Mouse (Mus musculus): ENCODE results near the gene Cdc42bpg. TPM values are rescaled to one million over a fixed set of nuclear protein-coding genes. Genes with fewer than 3 reads are reported as not detected.
"Not testable (repeated sequence)": the region's sequence is repeated elsewhere in the genome, so short reads cannot be mapped to it uniquely, and the experiment has no call there.

Cdc42bpg gene
- total RNA-seq, 2 experiments from 2014 or later: 0.17 TPM; not detected in 1

DNA sequence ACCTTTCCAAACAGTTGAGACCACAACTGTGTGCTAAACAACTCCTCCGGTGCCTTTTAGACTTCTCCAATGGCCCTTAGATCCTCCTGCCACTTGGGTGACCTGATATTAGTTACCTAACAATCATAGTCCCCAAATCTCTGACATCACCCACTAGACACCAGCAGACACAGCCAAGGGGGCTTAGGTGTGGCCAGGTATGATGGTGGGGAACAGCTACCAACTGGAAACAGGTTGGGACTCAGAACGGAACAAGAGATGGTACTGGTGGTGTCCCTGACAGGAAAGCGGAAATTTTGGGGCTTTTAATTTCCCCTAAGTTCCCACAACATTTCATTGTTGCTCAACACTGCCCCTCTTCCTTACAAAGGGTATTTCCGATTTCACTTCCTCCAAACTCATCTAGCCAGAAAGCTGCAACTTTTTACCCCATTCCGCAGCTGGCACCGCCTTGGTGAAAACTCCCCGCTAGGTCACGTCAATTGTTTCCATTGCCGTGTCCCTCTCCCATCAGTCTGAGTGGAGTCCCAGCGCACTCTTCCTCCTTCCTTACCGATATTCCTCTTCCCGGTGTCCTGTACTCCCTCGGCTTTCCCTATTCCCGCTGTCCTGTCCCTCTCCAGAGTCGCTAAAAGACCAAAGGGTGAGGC lies 30.4 kb upstream of the Cdc42bpg start:
- ATAC-seq (replicated peaks; ENCODE audit: low FRiP score, poor library complexity, severe bottlenecking): no peak; the same call in 1 of the 2 replicates

DNA sequence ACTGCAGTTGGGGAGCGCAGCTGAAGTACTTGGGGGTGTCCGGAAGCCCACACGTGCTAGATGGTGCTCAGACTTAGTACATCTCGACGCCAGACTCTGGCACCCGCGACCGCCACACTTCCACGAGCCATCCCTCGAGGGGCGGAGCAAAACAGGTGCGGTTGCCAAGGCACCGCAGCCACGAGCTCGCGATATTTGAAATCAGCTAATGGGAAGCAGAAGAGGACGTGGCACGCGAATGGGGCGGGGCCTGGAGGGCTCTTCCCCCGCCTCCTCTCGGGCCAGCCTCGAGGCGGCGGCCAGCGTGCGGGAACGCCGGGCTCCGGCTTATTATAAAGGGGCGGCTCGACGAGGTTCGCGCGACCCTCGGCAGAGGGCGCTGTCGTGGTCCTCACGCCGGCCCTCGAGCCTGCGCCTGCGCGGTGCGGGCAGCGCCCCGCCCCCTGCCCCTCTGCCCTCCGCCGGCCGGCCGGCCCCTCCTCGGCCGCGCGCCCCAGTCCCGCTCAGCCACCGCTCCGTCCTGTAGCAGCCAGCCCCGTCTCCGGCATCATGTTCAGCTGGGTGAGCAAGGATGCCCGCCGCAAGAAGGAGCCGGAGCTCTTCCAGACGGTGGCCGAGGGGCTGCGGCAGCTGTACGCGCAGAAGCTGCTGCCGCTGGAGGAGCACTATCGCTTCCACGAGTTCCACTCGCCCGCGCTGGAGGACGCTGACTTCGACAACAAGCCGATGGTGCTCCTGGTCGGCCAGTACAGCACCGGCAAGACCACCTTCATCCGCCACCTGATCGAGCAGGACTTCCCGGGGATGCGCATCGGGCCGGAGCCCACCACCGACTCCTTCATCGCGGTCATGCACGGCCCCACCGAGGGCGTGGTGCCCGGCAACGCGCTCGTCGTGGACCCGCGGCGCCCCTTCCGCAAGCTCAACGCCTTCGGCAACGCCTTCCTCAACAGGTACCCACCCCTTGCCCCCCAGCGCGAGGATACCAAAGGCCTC lies 29.5 kb upstream of the Cdc42bpg start, which contains the start of gene Ehd1:
Ehd1 (plus strand) TSS at position 300 of the 996 bp plus-strand sequence.
- ATAC-seq (replicated peaks; ENCODE audit: low FRiP score, poor library complexity, severe bottlenecking): peak; percentile 85

DNA sequence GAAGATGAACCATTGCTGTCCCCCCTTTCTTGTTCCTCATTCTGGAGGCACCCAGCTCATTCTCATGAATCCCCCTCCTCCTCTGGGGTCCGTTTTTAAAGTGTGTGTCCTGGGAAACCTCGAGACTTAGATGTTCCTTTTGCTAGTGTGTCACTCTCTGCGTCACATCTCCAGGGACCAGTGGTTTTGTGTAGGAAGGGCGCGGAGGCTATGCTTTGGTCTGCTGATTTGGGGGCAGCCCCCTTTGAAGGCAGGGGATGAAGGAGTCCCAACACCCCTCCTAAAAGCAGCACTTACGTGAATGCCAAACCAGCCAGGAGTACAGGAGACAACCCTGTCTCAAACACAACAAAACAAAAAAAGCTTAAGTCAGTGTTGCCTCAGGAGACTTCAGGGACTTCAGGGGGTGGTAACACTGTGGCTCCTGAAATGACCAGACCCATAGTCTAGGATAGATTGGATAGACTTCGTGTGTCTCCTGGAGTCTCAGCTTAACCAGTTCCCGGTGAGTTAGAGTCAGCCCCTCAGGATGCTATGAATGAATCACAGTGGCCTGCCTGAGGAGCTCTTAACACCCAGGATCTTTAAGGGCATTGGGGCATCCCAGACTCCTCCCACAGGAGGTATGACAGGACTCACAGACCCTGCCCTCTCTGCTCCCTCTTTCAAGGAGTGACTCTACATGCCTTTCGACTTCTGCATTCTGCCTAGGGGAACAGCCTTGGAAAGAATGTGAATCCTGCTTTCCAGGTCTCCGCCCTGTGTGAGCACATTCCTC lies 28.4 kb upstream of the Cdc42bpg start:
- ATAC-seq (replicated peaks; ENCODE audit: low FRiP score, poor library complexity, severe bottlenecking): peak; percentile 54

DNA sequence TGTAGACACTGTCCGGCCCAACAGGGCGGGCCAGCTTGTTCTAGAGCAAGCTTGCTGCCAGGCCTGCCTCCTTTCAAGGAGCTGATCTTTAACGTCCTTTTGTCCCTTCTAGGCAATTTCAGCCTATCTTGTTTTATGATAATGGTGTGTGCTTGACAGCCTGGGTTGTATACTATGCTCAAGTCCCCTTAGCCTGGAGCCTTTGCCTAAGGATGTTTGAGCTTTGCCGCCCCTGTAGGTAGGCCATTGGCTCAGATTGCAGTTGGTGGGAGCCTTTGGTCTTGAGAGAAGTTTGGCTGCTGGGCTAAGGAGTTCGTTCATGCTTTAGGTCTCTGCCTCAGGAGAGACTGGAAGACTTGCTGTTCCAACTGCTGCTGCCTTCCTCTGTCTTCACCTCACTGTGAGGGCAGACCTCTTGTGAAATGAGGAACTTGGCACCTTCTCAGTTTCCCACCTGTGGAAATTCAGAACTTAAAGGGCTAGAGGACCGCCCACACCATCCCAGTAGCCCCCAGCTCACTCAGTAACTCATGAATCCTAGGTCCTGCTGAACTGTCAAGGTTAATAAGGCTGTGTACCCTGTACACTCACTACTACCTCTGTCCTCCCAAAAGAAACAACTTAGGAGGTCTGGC lies 27.7 kb upstream of the Cdc42bpg start:
- no peak for ATAC-seq (replicated peaks; ENCODE audit: low FRiP score, poor library complexity, severe bottlenecking)

DNA sequence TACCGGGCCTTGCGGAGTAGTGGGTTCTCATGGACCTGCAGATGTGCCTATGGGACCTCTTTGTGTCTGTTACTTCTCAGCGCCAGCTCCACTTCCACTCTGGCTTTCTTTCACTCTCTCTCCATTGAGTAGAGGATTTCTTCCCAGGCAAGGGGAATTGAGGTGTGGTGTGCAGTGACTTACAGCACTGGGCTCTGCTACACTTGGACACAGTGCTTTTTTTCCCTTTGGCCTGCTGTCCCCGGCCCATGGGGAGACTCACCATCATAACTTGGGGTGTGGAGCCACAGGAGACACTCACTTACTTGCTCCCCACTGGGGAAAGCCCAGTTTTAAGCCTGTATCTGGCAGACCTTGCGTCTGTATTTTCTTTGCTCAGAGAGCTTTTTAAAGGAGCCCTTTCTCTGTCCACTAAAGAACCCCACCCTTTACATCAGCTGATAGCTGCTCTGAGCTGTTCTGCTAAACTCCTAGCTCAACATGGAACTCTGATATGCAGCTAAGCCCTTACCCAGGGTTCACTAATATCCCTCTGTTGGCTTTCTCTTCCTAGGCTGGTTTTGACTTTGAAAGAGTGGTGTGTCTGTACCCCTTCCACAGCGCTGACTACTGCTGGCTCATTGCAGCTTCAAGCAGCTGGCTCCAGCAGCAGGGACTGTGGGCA lies 26.6 kb upstream of the Cdc42bpg start:
- no peak for ATAC-seq (replicated peaks; ENCODE audit: low FRiP score, poor library complexity, severe bottlenecking)

DNA sequence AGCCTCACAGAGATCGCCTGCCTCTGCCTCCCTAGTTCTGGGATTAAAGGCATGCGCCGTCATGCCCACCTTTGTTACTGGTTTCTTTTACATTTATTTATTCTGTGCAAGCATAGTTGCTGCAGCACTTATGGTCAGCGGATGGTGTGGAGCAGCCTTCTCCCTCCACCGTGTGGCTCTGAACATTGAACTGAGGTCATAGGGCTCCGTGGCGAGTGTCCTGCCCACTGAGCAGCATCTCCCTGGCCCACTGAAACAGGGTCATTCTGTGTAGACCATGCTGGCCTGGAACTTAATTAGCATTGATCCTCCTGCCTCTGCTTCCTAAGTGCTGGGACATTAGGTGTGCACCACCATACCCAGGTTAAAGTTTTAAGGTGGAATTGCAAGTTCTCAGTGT lies 25.7 kb upstream of the Cdc42bpg start:
- no peak for ATAC-seq (replicated peaks; ENCODE audit: low FRiP score, poor library complexity, severe bottlenecking)

DNA sequence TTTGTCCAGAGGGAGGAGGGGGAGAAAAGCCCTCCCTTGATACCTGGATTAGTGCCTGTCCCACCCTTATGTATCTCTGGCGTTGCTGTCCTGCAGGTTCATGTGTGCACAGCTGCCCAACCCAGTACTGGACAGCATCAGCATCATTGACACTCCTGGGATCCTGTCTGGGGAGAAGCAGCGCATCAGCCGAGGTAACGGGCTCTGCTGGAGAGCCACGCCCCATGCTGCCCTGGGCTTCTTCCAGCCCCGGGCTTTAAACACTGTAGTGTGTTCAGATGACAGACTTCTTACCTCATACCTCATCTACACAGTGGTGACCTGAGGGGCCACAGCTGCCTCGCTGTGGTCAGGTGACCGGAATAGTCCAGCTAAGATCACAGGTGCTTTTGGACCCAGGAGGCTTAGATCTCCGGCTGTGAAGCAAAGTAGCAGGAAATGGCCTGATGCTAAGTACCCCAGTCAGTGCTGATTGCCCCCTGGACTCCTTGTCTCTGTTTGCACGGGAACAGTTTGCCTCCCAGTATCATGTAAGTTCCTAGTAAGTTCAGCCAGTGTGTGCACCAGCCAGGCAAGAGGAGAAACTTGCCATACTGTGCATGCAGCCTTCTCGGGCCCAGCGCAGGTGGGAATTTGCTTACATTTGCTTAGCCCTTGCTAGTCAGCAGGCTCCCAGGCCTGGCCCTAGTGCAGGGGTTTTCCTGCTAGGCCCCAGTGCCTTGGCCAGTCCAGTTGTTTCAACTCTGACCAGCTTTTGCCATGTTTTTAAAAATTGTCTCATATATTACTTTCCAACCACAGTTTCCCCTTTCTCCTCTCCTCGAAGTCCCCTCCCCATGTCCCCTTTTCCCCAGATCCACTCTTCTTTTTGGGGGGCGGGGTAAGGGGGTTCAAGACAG lies 24.9 kb upstream of the Cdc42bpg start:
- no peak for ATAC-seq (replicated peaks; ENCODE audit: low FRiP score, poor library complexity, severe bottlenecking)

DNA sequence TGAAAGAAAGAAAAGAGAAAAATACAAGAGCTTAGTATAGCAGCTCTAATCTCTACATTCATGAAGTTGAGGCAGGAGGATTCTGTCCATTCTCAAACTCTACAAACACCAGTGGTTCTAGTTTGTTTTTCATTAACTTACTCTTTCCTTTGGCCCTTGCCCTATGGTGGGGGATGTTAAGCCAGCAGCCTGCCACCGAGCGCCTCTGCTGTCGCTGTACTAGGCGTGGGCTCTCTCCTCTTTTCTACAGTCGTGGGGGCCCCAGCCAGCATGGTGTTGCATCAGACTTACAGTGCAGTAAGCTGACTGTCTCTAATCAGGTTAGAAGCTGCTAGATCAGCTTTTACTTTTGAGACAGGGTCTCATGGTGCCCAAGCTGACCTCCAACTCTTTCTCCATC lies 23.3 kb upstream of the Cdc42bpg start:
- ATAC-seq (replicated peaks; ENCODE audit: low FRiP score, poor library complexity, severe bottlenecking): no peak

DNA sequence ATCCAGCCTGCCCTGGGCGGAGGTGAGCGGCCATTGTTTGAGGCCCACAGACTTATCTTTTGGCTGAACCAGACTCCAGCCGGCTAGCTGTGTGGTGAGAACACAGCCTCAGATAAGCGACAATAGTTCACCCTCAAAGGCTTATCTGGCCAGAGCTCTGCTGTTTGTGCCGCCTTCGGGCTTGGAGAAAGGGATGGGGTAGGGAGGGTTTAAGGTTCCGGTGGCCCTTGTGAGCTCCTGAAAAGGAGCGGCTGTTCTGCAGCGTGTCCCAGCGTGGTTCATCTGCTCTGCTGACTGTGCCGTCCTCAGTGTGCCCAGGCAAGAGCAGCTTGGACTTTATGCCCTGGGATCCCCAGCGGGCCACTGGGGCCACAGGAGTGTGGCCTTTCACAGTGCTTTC lies 21.8 kb upstream of the Cdc42bpg start:
- peak; percentile 37 for ATAC-seq (replicated peaks; ENCODE audit: low FRiP score, poor library complexity, severe bottlenecking)

DNA sequence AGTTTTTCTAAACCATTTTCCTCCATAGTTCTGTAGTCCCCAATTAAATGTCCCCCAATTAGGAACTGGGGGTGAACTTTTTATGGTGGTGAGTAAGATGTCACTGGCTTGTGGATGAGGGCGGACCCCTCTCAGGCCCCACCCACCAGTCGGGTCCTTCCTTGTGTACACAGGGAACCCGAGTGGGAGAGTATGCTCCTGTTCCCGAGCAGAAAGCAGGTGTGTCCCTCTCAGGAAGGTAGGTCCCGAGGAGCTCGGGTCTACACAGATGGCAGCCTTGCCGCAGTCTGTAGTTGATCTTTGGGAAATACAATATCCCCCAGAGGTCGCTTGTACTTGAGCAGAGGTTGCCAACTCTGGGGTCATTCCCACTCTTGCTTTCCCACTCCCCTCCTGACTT lies 21.0 kb upstream of the Cdc42bpg start:
- ATAC-seq (replicated peaks; ENCODE audit: low FRiP score, poor library complexity, severe bottlenecking): 0 out of 2 replicates have a peak, but pooled peaks have one; percentile 44

DNA sequence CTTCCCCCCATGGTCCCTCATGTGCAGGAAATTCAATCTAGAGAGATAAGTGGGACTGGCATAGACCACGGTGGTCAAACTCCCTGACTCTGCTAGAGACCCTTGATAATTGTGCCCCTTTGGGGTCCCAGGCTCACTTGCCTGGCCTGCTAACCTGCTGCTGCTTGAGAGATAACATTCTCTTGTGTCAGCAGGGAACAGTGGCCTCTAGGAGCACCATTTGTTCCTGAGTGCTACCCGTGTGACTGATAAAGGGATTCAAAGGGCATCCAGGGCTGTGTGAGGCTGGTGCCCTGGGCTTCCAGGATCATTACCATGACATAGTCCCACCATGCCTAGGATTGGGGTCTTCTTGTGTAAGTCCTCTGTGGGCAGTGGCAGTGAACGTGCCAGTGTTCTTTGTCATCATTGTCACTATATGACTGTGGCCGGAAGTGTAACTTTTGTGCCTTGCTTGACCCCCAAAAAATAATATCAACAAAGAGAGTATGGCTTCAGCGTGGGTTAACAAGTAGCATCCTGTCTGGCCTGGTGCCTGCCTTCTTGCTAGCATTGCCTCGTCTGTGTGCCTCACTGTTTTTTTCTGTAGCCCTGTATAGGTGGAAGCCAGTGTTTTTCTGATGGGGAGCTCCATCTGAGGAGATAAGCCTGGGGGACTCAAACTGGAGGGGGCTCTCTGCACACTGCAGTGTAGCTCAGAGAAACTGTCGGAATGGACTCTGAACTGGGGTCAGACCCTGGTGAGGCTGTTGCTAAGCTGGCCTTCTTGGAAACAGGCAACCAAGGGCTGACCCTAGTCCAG lies 20.4 kb upstream of the Cdc42bpg start:
- ATAC-seq (replicated peaks; ENCODE audit: low FRiP score, poor library complexity, severe bottlenecking): no peak

DNA sequence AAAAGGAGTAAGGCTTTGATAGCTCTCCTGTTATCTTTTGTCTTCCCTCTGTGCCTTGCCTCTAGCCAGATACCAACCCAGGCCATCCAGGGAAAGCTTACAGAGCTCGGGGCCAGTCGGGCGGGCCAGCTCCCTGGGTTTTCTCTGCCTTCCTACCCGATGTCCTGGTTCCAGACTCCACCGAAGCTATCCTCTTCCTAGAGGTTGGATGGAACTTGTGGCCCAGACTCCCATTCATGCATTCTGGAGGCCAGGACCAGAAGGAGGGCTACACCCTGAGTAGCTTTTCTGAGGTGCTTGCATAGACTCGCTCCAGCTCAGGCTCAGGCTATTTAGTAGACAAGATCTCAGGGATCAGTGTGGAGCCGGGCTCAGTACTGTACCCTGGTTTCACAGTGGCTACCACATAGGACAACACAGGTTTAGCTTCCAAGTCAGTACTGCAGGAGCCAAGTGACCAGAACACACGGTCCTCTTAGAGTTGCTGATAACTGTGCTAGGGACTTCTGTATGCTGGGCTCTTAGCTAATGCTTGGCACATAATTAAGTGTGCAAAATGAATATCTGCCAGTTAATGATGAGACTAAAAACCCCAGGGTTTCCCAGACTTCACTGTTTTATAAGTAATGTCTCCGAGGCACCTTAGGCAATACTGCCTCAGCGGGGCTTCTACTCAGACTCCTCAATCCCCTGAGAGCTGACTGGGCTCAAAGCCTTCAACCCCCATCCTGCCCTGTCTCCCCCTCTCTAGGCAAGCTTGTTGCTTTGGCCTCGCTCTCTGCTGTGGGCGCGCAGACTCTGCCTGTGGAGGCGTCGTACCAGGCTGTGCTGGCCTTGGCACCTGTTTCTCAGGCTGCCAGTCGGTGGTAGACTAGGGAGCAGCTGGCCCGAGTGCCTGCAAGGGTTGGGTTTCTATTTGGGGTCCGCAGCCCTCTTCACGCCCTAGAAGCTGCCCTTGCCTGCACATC lies 19.5 kb upstream of the Cdc42bpg start:
- ATAC-seq (replicated peaks; ENCODE audit: low FRiP score, poor library complexity, severe bottlenecking): no peak

DNA sequence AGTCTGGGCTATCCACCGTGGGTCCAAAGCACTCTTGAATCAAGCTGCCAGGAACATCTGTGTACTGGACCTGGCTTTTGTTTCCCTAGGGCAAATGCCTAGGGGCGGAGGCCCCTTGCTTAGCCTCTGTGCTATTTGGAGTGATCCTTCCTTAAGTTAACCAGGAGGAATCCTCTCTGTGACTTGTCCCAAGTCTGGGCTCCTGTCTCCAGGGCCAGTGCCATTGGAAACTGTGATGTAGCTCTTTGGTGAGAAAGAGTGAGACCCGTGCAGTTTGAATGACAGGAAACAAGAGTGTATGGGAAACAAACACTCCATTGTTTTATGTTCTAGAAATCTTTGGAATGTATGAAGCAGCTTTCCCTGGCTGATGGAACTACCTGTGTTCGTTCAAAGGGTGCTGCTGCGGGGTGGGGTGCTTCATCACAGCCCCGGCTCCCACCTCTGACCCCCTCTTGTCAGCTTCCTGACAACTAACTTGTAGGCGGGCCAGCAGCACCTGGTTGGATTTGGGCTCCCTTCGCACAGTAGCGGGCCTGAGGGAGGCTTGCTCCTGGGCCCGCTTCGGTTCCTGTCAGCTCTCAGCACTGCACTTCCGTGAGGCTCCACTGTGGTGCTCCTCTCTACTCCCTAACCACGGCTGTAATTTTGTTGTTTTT lies 17.9 kb upstream of the Cdc42bpg start:
- ATAC-seq (replicated peaks; ENCODE audit: low FRiP score, poor library complexity, severe bottlenecking): no peak

DNA sequence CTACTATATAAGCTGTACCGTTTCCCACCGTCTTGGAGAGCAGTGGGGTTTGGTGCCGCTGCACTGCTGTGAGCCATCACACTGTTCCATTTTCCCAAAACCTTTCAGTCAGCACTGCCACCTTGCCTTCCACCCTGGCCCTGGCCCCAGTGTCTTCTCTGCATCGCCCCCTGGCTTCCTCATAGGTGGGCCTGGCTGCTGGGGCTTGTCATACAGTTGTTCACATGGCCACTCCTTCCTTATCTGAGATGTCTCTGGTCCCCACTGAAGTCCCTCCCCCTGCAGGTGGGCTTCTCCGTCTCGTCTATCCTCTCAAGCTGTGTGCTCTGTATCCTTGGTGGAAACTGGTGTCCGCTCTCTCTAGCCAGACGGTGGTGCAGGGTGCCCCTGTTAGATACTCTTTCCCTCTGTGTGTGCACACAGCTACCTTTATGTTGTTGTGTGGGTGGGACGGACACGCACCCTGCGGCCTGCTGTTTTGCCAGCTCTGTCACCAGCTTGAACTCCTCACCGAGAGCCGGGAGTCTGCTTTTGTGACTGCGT lies 16.5 kb upstream of the Cdc42bpg start:
- no peak for ATAC-seq (replicated peaks; ENCODE audit: low FRiP score, poor library complexity, severe bottlenecking)

DNA sequence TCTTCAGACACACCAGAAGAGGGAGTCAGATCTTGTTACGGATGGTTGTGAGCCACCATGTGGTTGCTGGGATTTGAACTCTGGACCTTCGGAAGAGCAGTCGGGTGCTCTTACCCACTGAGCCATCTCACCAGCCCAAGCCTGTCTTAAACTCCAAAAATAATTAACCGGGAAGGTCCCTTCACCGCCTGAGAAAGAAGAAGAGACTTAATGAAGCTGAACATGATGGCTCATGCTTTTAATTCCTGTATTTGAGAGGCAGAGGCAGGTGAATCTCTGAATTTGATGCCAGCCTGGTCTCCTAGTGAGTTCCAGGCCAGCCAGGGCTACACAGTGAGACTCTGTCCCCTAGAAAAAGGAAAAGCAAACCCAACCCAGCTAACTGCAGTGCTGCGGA lies 15.5 kb upstream of the Cdc42bpg start:
- ATAC-seq (replicated peaks; ENCODE audit: low FRiP score, poor library complexity, severe bottlenecking): not testable (repeated sequence)
